Mouse (Mus musculus): ENCODE data around the gene Rbfox3.

The Rbfox3 gene

DNA sequence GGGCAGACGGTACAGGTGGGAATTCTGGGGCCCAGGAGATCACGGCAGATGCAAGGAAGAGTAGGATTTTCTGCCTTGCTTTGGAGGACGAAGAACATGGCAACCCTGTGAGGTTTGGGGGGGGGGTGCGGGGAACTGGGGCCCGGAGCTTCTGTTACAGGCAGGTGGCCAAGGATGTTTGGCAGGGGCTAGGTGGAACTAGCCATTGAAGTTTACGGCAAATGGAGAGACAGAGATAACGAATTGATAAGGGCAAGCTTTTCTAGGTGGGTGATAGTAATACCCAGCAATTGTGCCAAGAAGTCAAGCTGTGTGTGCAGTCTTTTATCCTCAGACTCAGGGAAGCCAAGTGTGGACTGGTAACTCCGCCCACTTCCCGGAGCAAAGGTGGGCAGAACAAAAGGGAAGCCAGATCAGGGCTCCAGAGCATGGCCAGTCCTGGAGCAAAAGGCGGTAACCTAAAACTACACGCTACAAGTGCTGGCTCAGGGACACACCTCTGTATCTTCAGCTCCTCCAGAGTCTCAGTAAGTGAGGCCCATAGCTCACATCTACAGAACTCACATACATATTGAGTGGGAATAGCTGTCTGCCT lies 443.9 kb downstream of the Rbfox3 start:
- no peak for DNase-seq

DNA sequence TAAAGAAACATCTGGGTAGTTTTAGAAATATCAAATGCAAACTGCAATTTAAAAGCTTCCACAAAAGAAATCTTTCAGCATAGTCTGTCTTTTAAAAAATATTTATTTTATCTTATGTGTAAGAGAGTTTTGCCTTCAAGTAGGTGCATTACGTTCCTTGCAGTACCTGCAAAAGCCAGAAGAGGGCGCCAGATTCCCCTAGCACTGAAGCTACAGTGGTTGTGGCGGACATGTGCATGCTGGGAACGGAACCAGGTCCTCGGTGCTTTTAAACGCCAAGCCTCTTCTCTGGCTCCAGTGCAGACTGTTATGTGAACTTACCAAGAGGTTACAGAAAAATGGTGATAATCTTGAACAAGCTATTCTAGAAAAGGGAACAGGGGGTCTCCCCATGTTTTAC lies 451.1 kb downstream of the Rbfox3 start:
- DNase-seq = no peak

DNA sequence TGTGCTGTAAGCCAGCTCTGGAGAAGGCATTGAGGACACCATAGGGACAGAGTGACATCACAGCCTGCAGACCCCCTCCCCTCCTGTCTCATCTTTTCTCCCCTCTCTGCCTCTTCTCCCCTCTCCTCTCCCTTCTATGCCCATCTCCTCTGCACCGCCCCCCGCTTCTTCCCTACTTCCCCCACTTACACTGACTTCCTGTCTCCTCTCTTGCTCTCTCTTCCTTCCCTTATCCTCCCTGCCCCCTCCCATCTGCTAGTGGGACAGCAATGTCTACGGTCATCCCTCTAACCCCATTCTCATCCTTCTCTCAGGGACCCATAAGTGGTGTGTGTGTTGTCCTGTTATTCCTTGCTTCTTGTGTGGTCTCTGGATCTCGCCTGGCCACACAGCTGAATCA lies 451.9 kb downstream of the Rbfox3 start:
- no peak for DNase-seq

DNA sequence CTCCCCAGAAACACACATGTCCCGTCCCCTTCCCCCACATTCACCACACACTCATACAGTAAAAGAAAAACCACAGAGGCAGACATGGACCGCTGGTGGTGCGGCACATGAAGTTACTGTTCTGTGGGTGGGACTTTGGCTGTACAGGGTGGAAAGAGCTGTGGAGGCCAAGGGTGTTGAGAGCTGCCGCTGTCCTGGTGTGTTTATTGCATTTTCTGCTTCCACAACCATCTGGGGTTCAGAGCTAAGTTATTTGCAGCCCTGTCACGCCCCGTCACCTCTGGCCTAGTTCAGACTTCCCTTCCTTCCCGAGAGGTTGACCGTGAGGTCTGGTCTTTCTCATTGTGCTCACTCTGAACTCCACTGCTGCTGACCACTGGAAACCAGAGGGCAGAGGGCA lies 452.3 kb downstream of the Rbfox3 start:
- DNase-seq = peak; percentile 69 to 92

DNA sequence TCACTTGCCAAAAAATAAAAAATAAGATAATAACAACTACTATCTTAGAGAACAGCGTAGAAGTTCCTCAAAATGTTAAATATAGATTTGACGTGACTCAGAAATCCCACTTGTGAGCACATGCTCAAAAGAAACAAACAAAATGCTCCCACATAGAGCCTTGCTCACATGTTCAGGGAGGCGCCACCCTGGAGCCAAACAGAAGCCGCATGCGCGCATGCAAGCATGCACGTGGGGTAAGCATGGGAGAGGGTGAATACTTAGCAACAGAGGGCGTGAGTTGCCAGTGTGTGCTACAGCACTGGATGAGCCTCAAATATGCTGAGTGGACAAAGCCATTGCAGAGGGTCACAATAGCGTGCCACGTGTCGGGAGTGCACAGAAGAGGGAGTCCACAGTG lies 454.5 kb downstream of the Rbfox3 start:
- no peak for DNase-seq

DNA sequence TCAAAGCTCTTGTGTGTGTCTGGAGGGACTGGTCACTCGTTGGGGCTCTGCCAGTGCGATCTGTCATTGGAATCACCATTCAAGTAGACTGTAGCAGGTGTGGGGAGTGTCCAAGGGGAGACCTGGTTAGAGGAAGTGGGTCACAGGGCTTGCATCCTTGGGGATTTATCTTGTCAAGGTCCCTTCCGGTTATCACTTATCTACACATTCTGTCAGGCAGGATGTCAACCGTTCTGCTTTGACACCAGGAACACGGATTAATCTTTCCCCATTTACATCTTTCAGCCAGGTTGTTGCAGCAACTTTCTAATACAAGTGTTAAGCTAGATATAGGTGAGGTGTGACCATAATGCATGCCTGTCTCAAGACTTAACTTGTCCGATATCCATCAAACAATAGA lies 455.6 kb downstream of the Rbfox3 start:
- no peak for DNase-seq

DNA sequence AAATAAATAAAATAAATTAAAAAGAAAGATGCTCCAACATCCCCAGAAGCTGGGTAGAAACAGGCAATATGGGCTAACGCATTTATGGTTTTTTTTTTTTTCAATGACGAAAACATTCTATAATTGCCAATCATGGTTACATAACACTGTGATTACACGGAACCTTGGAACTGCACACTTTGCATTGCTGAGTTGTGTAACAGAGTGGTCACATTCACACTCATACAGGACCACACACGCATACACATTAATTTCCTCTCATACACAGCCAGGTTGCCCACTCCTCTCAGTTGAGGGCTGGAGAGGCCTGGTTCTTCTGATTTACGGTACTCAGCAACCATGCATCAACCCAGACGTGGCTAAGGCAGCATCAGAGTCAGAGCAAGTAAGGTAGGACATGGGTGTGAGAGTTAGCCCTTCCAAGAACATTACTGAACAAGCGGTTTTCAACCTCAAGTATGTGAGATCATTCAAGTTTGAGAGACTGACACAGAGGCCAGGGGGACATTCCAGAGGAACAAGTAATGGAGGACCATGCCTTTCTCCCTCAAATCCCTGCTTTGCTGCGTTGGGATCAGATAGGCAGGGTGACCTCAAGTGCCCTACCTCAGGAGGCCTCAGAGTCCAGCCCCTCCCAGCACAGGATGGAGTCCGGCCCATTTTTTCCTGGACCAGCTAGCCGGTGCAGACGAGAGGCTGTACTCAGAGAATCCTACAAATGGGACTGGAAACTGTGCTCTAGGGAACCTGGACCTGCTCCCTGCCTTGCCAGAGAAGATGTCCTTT lies 457.3 kb downstream of the Rbfox3 start:
- no peak for DNase-seq

DNA sequence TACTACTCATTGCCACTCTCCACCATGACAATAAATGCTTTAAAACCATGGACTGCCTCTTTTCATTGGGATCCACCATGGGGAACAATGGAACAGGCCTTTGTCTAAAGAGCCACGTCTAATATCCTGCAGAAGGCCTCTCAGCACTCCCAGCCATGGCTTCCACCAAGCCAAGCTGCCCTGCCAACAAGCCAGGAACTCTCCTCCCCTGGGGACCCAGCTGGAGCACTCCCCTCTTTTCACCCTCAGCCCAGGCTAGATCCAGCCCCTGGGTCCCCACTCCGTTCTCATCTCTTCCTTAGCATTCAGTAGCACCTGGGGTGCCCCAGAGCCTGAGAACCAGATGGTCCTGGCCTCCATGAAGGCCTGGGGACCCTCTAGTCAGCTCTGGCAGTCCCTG lies 458.4 kb downstream of the Rbfox3 start:
- DNase-seq = no peak

DNA sequence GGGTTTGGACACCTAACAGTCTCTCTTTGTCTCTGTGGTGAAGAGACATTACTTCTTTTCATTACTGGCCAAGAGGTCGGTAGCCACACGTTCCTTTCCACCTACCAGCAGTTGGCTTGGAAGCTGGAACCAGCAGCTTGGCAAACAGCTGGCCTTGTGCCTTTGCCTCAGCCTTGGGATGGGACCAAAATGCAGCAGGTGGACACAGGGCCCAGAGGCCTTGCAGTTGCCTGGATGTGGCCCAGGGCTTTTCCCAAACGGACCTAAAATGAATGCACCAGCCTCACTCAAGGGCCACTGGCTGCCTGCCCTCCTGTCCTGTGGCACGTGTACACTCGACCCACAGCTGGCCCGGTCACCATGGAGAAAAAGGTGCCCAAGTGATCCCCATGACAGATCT lies 460.2 kb downstream of the Rbfox3 start:
- no peak for DNase-seq

DNA sequence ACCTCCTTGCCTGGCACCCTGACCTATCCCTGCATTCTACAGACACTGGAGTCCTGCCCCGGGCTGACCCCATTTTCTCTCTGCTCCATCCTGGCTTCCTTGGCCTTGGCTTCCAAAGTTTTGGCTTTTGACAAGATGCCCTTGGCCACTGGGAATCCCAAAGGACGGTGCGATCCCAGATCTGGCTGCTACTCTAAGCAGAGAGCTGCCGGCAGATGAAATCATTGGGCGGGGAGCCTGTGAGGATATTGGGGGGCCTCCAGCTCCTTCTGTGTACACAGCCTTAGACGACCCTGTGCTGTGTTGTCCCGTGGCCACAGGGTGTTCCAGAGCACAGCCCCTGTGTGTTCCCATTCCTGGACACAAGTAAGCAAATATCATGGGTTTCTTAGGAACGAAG lies 463.0 kb downstream of the Rbfox3 start:
- no peak for DNase-seq

DNA sequence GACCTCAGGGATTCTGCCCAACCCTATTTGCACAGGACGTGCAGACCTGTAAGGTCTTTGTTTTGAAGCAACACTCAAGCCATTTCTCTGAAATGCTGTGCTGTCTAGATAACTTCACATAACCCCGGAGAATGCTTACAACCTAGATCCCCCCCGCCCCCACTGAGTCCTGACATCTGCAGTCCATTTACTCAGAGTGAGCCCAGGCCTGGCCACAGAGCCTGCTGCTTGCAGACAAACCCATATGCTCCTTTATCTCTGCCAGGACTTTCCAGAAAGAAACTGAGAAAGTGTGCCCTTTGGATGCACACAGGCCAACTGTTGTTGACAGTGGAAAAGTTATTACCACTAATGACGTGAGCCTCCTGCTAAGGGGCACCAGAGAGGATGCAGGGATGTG lies 464.1 kb downstream of the Rbfox3 start:
- DNase-seq = no peak

DNA sequence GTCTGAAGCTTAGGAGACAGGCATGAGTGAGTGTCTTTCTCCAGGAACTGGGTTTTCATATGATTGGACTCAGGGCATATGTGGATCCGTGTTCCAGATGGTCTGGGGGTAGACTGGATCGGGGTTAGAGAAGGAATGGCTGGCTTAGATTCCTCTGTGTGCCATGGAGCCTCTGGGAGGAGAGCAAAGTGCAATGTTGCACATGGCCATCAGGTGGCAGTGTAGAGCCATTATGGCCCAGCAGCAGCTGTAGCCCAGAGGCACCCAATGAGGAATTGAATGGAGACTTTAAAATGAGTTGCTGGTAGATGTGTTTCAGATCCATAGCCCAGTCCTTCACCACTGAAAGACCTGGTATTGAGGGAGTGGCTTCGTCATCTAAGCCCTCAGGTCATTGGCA lies 465.6 kb downstream of the Rbfox3 start:
- peak in 1 of 2 experiments; percentile 70 for DNase-seq

DNA sequence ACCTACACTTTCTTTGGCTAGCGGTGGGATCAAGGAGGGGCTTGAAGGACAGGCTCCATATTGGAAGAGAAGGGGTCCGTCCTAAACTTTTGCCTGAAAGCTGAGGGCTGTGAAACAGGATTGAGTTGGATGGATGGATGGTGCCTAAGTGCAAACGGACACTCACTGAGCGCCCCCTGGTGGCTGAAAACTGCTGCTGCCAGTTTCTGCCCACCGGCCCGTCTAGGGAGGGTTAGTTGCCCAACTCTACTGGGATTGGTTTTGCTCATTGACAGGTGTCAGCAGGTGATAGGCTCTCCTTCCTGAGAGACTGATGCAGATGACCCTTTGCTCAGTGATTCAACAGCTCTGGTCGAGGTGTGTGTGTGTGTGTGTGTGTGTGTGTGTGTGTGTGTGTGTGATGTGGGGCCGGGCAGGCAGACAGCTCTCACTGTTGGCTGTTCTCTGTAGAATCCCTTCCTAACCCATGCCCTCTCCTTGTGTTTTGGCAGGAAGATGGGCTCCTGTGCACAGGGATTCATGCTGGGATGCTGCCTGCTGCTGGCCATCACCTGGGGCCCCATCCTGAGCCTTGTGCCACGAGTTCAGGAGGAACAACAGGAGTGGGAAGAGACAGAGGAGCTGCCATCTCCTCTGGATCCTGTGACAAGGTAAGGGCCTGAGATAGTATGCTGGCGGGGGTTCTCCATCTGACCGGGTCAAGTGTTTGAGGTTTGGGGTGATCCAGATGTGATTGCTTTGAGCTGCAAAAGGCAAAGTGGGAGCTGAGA lies 468.0 kb downstream of the Rbfox3 start:
- peak; percentile 81 to 89 for DNase-seq

DNA sequence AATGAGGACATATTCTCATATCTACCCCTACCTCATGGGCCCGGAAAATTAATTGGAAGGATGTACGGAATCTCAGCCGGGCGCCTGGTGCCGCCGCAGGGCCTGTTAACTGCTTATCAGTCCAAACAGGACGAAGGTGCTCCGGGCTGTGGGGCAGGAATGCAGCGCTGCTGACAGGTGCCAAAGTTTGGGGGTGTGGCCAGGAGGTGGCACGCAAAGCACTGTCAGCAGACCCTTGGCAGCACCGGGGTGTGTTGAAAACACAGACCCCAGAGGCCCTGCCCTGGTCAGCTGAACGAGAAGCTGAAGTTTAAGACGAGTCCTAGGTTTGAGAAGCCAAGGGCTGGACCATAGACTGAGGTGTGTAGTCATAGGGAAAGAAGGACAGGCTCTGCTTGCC lies 468.7 kb downstream of the Rbfox3 start:
- DNase-seq = no peak

Data from kidney, postnatal 25 days (tissue).